Mouse (Mus musculus) cerebral cortex, adult 2 months (tissue): ENCODE data around the gene Fdps.

Experiments
- WGBS: fragments of 180-500 bp; shearing (Covaris S2); methylation state at CpG from one replicate; pipeline ENCODE4 v1.1.7; 2018; 5-methylcytosine and 5-hydroxymethylcytosine counted together

Fdps gene

DNA sequence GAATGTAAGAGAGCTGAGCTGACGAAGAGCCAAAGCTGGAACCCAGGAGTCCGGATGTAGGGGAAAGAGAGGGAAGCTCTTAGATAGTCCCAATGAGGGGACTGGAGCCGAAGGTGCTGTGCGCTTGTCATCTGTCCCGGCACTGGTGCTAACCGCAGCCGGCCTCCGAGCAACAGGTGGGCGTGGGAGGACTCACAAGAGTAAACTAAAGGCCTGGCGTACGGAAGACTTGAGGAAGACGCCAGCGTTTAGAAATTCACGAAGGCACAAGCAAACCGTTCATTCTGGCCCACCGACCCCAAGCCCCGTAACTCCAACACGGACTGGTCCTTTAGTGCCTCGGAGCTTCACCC lies 324 bp downstream of the Fdps start:
- under 1% methylated on average over 19 of the region's 19 CpGs for WGBS

DNA sequence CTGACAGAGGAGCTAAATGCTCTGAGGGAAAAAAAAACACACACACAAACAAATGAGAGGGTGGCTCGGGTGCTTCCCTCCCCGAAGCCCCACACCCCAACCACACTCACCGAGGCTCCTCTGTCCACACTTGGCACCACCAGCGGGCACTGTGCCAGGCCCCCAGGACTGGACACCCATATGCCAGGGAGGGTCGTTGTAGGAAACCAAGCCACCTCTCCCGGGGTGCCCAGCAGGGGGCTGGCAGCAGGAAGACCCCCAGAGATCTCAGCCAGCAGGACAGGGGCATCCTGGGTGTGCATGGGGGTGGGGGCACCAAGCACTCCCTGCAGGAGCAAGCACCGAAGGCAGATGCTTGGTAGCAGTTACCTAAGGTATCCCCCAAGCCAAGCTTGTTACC lies 948 bp downstream of the Fdps start, which contains the start of gene Gm43738:
Gene Gm43738 (minus strand): TSS at position 289 of the 400 bp plus-strand sequence.
- 10% methylated on average over 7 of the region's 7 CpGs for WGBS

DNA sequence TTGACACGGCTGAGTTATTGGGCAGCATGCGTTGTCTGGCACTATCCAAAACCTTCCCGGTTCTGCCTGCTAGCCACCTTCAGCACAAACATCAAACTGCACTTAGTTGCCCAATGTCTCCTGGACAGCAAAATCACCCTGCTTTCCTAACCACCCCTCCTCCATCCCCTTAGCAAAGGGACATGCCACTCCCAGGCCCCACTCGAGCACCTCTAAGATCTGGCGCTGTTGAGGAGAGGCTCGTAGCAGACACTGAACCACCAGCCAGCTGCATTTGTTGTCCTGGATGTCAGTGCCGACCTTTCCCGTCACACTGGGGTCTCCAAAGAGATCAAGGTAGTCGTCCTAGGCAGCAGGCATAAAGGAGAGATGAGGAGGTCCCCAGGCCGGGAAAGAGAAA lies 7.7 kb downstream of the Fdps start:
- WGBS: 81% methylated on average over 10 of the region's 10 CpGs

DNA sequence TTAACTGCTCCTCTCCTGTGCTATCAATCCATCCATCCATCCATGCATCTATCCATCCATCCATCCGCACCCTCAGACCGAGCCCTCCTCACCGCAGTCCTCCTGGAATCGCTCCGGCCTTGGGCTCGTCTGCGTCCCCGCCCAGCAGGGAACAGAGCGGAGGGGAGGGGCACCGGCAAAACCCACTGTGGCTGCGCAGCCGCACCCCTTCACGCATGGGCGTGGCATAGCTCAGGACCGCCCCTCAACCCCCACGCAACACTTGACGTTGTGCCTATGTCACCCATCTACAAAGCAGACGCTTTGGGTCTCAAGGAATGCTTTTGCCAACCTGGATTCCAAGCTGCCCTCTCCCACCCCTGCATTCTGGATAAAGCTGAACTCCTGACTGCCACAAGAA lies 8.6 kb downstream of the Fdps start, which contains the start of gene Rusc1:
Gene Rusc1 (minus strand): TSS at position 137 of the 400 bp plus-strand sequence.
- 7% methylated on average over 18 of the region's 18 CpGs for WGBS

DNA sequence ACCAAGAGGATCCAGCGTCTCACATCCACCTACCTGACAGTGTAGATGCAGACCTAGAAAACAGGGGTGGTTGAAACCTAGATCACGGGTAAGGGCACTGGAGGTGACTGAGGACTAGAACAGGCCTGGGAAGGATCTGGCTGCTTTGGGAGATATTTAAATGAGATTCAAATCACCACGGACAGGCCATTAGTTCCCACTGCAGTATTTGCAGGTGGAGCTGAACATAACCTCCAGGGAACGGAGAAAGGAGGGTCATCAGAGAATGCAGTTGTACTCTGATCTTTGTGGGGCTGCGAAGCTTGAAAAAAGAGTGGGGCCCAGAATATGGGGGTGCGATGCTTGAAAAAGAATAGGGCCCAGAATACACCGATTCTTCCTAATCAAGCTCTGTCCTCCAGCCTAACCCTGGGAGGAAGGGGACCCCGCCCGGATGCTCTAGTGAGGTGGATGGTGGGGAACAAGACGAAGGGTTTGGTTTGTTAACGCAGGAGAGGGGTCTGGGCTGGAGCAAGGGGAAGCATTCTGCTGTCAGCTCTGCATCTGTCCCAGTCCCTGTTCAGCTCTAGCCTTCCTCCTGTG lies 9.2 kb downstream of the Fdps start:
- WGBS: 23% methylated on average over 11 of the region's 11 CpGs

GRCm38 (mm10) chr3:89091811-89092508 lies 9.8 kb downstream of the Fdps start:
- 14% methylated on average over 20 of the region's 20 CpGs for WGBS

DNA sequence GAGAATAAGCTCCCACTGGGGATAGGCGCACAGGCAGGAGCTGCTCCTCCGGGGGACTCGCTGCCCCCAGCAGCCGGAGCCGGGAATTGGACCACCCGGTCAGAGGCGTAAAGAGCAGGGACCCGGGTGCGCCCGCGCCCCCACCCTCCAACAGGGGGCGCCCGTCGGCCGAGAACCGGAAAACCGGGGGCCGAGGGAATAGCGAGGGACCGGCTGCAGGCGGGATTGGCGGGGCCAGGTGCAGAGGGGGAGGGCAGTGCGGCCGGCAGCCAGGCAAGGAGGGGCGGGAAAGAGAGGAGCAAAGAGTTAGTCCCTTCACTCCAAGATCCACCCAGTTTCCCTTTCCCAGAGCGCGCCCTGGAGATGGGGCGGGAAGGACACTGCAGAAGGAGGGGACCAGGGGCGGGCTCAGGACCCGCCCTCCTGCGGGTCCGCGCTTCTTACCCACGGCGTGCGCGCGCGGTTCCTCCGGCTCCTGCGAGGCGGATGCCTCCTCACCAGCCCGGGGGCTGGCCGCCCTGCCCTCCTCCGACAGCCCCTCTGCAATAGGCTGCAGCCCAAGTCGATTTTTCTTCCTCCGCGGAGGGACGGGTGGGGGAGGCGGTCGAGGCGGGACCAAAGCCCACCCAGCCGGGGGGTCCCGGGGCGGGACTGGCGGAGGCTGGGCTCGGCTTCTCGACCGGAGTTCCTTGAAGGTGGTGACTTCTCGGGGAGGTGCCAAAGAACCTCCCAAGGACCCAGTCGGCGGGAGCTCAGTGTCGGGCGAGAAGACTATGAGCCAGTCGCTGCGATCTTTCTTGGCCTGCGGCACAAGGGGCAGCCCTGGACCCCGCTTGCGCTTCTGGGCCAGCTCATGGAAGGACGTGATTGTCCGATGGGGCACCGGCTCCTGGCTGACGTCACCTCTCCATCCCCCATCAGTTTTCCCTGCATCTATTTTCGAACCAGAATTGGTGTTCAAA lies 10.8 kb downstream of the Fdps start:
- WGBS: under 1% methylated on average over 73 of the region's 74 CpGs

DNA sequence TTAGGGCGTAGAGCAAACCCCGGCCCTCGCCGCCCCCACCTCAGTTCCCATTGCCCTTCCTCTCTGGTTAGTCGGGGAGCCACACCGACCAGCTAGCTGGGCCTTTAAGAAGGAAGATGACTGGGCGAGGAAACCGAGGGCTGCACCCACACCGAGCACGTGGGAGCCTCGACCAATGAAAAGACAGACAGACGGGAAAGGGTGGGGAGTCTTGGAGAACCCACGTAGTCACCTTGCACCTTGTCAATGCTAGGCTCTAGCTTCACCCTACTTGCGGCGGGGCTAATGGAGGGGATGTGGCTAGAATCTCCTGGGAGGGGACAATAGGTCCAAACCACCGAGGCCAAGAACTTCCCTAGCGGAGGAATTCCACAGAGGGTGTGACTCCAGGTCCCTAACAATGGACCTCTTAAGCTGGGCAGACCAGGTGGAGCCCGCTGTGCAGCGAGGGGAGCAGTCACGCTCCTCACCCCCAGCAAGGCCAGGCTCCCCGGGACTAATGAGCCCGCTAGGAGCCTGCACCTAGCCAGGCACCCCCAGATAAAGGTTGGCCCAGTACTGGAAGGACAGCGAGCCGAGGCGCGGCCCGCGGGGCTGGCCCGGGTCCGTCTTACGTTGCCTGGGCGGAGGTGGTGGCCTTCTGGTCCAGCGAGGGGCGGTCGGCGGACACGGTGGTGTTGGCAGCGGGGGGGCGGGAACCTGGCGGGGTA lies 11.7 kb downstream of the Fdps start:
- under 1% methylated on average over 39 of the region's 40 CpGs for WGBS

DNA sequence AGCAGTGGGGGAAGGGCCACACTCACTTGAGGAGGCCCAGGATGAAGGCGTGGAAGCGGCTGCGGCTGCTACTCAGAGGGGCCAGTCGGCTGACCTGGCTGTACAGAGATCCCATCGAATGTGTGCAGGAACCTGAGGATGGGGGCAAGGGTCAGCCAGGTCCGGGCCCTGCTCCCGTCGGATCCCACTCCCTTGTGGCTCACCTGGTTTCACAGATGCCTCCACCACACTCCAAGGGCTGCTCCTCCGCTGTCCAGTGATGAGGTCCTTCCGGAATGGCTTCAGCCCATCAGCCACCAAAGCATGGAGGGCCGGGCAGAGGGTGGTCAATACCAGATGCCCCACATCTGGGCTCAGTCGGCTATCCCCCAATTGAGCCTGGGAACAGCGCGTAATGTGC lies 12.8 kb downstream of the Fdps start:
- 69% methylated on average over 14 of the region's 14 CpGs for WGBS

- 24% methylated on average over 21 of the region's 21 CpGs for WGBS
These were observed 14.2 kb downstream of the Fdps start for GRCm38 (mm10) chr3:89087338-89088110.

DNA sequence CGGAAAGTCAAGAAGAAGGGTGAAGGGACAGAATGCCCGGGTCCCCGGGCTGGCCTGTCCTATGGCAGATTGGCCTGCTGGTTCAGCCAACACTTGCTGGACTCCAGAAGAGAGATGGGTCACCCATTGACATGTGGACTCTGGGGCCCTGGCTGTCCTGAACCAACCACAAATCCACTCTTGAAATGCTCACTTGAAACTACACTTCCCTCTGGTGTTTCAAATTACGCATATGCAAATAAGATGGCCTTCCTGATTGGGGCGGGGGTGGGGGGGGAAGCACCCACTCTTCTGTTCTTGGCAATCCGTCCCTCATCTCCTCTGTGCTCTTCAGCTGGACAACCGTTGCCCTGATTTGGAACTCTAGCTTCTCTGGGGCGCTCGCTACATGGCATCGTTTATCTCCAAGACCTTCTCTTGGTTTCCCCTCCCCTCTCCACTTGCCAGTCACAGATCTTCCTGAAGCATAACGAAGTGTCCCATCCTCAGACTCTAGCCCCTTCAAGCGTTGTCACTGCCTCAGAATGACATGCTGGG lies 17.0 kb downstream of the Fdps start:
- WGBS: 66% methylated on average over 12 of the region's 12 CpGs

GRCm38 (mm10) chr3:89084133-89084532 lies 17.6 kb downstream of the Fdps start:
- 53% methylated on average over 2 of the region's 2 CpGs for WGBS

DNA sequence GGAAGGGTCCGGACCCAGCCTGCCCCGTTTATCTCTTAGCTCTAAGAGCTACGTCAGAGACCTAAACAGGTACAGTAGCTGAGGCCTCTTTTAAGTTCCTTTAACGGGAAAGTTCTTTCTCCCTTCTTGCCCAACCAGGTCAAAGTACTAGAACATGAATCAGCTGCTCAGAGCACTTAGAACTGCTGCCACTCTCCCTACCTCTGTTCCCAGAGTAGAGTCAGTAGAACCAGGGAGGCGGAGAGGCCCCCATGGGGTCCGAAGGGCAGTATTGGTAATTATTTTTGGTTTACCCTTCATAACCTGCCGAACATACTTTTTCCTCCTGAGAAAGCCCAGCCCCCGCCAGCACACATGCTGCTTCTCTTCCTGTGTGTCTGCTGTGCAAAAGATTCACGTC lies 24.4 kb downstream of the Fdps start:
- 75% methylated on average over 9 of the region's 9 CpGs for WGBS

DNA sequence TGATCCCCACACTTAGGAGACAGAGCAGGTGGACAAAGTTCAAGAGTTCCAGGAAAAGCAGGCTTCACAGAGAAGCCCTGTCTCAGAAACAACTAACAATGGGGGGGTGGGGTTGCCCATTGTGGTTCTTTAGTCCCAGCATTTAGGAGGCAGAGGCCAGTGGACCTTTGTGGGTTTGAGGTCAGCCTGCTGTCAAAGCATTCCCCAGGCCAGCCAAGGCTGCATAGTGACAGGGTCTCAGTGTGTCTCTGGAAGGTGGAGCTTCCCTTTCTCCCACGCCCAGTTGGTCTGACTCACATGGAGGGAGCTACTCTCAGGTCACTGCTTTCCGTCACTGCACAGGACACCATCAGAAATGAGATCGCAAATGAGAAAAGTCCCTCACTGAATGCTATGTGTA lies 40.1 kb downstream of the Fdps start:
- 77% methylated on average over 3 of the region's 3 CpGs for WGBS

- WGBS: 68% methylated on average over 3 of the region's 3 CpGs
These were observed 43.0 kb downstream of the Fdps start for GRCm38 (mm10) chr3:89058783-89059182.

DNA sequence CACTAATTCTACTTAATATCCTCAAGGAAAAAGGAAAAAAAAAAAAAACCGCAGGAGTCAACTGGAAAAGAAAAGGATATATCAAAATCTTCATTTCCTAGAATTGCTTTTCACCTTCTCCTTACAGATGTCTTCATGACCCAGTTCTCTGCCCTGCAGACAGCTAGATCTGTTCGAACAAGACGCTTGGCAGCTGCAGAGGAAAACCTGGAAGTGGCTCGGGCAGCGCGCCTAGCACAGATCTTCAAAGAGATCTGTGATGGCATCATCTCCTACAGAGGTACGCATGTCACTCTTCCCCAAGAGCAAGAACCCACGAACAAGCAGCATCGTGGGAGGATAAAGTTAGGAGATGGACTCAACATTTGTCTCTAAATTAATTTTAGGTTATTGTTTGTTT lies 43.4 kb downstream of the Fdps start:
- 67% methylated on average over 9 of the region's 9 CpGs for WGBS
